Mouse (Mus musculus): ENCODE results near the gene Vmn1r188.
A peak's percentile ranks its signal among the peaks of the same experiment; 100 is the strongest.
"Not testable (repeated sequence)": the region's sequence is repeated elsewhere in the genome, so short reads cannot be mapped to it uniquely, and the experiment has no call there.

Vmn1r188 gene

DNA sequence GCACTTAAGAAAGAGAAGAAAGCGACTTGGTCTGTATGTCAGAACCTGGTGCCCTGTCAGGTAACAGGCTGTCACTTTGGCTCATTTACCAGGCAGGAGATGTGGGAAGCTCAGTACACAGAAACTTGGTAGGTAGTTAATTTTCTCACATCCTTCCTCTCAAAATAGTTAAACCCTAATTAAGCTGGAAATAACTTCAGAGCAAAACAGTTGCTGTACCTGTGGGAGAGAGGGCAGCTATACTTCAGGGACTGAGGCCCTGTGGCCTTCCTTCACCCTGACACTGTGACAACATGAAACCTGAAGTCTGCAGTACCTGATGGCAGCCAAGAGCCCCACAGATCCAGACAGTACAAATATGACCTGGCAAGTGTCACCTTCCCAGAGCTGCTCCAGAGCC lies at the start of gene Vmn1r188:
Gene Vmn1r188, plus strand, starts transcription at position 301 of the 400 bp plus-strand sequence.
- DNase-seq: not testable (repeated sequence)

DNA sequence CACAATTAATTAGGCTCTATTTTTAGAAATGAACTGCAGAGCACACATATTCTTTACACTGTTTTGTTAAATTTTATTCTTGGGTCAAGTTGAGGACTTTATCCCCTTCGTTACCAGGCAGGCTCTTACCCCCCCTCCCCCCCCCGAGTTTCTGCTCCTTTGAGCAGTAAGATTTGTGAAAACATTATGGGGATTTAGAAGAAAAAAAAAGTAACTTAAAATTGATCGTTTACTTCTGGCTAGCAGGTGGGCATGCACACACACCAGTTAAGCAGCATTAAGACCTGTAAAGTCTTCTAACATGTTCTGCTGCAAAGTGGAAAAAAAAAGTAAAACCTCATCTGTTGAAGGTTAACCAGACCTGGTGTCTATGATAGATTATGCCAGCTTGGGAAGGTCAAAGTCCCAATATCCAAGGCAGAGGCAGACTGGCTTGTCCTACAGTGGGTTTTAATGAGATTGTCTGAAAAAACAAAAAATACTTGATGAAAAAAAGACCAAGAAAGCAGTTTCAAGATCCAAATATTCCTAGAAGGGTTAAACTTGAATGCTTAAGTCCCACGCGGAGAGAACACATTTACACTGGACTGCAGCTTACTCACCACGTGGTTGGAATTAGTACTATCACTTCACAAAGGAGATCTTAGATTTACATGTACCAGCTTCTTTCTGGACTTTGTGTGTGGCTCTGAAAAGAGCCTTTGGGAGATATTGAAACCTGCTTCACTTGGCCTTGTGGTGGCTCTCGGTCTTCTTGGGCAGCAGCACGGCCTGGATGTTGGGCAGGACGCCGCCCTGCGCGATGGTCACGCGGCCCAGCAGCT lies 49.6 kb upstream of the Vmn1r188 start:
- DNase-seq: no peak

DNA sequence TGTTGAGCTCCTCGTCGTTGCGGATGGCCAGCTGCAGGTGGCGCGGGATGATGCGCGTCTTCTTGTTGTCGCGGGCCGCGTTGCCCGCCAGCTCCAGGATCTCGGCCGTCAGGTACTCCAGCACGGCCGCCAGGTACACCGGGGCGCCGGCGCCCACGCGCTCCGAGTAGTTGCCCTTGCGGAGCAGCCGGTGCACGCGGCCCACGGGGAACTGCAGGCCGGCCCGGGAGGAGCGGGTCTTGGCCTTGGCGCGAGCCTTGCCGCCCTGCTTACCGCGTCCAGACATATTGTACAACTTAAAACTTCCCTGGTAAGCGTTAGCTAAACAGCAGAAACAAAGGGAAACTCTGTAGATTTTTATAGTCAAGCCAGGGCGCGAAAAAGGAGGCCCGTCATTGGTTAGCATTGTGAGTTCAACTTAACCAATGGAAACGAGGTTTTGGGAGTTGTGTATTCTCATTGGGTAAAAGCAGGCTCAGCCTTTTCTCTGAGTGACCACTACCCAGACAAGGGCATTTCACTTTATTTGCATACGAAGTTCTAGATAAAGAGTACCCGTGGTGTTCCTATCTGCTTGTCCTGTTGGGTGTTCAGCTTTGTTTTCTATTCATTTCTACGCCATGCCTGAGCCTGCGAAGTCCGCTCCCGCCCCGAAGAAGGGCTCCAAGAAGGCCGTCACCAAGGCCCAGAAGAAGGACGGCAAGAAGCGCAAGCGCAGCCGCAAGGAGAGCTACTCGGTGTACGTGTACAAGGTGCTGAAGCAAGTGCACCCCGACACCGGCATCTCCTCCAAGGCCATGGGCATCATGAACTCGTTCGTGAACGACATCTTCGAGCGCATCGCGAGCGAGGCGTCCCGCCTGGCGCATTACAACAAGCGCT lies 48.7 kb upstream of the Vmn1r188 start, which contains the start of the genes Hist1h2ah and Hist1h2bk:
Gene Hist1h2ah, minus strand, starts transcription at position 302 of the 882 bp plus-strand sequence.
Gene Hist1h2bk, plus strand, starts transcription at position 604 of the 882 bp plus-strand sequence.
- peak; percentile 68 to 81 for DNase-seq

DNA sequence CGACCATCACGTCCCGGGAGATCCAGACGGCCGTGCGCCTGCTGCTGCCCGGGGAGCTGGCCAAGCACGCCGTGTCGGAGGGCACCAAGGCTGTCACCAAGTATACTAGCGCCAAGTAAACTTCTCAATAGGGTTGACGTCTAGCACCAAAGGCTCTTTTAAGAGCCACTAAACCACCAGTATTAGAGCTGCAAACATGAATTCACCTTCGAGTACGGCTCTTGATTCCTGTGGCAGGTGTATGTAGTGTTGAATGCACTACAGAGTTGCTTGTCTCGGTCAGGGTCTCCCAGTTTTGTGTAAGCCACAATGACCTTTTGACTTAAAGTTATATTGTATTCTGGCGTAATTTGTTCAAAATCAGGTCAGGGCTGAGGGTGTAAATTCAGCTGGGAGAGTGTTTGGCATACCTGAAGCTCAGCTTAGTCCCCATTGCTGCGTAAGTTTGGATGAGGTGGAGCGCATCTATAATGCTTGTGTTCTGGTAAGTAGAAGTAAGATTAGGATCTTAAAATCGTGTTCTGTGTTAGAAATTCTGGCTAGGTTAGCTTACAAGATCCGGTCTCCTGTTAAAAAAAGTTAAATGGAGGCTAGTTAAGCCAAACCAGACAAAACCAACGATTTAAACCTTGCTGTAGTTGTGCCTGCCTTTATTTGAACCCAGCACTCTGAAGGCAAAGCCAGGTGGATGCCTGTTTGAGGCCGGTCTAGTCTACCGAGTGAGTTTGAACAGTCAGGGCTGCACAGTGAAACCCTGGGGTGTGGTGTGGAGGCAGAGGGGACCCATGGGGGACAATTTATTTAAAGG lies 47.9 kb upstream of the Vmn1r188 start:
- DNase-seq: no peak

DNA sequence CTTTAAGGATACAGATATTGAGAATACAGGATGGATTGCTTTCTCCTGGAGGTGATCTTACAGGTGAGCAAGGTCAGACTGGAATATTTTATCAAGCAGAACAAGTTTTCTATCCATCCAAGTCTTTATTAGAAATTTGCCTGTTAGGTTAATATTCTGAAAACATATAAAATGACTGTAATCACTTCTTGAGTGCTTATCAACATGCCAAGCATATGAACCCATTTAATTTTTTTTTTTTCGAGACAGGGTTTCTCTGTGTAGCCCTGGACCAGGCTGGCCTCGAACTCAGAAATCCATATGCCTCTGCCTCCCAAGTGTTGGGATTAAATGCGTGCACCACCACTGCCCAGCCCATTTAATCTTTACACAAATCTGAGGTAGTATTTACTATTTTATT lies 47.3 kb upstream of the Vmn1r188 start:
- no peak for DNase-seq

DNA sequence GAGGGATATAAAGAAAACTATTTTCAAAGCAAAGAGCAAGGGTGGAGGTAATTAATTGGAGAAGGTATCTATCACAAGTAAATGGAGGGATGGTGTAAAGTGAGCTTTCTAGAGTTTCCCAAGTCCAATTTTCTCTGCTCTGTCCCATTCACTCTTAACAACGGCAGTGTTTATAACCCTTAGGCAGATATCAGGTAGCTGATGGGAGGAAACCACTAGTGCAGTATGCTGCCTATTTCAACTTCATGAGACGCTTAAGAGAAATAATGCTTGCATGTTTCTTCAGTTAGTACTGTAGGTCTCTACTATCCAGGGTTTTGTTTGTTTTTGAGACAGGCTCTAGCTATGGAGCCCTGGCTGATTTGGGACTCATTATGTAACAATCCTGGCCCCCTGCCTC lies 46.8 kb upstream of the Vmn1r188 start:
- DNase-seq: no peak

DNA sequence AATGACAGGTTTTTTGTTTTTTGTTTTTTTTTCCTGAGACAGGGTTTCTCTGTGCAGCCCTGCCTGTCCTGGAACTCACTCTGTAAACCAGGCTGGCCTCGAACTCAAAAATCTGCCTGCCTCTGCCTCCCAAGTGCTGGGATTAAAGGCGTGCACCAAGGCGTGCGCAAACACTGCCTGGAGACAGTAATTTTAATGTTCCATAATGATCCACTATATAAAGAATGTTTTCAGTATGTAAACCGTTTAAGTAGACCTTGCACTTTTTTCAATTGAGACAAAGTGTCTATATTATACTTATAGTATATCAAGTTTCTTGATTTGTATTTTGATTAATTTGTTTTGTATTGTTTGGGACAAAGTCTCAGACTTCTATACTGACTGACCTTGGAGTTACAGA lies 44.9 kb upstream of the Vmn1r188 start:
- DNase-seq: no peak

DNA sequence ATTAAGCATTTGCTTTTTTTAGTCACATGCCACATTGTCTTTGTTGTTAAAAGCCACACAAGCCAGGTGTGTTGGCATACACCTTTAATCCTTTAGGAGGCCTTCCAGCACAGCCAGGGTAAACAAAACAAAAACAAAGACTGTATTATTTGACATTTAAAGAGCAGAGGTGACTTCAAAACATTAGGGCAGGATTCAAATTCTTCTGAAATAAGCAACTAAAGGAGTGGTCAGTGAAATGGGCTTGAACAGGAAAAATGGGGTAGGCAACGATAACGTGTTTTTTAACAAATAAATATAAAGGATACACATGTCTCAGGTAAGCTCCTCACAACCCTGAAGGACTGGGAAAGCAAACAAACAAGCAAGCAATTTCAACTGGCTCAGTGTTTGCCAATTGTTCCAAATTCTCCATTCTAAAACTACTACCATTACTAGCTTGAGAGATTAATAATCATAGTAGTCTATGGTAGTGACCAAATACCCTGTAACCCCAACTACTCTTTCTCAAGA lies 44.2 kb upstream of the Vmn1r188 start:
- no peak for DNase-seq

DNA sequence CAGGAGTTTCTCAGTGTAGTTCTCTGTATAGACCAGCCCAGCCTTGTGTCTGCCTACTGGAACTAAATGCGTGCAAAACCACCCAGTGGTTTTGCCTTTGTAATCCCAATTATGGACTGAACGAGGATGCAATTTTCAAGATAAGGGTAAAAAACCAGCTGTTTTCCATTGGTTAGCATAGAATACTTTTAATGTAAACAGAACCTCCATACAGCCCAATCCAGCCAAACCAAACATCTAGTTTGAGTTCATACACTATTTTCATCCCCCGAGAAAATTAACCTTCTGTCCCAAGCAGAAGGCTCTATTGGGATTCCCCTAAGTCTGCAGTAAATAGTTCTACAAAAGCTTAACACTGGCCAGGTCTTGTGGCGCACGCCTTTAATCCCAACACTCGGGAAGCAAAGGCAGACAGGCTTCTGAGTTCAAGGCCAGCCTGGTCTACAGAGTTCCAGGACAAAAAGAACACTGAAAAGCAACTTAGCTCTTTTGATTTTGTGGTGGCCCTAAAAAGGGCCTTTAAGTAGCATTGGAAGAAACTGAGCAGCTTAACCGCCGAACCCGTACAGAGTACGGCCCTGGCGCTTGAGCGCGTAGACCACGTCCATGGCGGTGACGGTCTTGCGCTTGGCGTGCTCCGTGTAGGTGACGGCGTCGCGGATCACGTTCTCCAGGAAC lies 43.6 kb upstream of the Vmn1r188 start:
- peak in 1 of 2 experiments; percentile 14 for DNase-seq

DNA sequence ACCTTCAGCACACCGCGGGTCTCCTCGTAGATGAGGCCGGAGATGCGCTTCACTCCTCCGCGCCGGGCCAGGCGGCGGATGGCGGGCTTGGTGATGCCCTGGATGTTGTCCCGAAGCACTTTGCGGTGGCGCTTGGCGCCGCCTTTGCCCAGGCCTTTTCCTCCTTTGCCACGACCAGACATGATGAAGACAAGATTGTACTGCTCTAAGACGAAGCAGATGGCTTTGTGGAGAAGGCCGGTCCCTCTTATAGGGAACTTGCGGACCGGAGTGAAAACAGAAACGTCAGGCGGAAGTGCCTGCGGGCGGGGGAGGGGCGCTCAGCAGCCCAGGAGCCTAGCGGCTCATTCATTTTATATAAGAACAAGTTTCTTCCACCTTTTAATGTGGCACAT lies 43.1 kb upstream of the Vmn1r188 start, which contains the start of gene Hist1h4i:
Gene Hist1h4i, minus strand, starts transcription at position 221 of the 395 bp plus-strand sequence.
- peak; percentile 96 to 99 for DNase-seq

DNA sequence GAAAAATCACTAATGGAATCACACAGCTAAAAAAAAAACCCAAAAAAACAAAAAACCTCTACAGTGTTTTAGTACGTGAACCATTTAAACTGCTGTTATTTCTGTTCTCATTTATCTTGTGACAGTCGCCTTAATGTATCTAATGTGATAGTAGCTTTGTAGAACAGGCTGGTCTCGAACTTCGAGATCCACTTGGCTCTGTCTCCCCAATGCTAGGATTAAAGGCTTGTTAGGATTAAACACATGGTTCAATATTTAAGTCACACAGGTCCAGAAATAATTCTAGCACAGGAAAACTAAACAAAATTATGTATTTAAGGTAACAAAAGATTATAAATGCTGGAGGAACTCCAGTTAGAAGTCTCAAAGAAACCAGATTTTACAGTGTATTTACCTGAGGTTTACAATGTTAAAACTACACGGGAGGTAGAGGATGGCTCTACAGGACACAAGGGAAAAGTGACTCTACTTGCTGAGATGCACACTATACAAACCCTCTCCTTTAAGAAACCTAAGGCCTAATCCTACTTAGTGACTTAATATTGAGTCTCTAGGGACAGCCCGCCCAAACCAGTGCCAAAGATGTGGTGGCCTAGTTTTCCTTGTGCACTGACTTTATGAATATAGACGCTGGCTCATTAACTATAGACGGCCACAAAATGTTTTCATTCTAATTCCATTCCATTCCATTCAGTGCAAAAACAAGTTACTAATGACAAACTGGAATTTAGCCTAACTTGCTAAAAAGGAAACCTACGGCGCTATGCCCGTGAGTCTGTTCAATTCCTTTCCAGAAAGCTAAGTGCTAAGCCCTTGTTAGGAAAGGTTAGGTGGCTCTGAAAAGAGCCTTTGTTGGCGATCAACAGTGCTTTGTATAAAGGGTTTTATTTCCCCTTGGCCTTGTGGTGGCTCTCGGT lies 42.3 kb upstream of the Vmn1r188 start:
- DNase-seq: no peak

DNA sequence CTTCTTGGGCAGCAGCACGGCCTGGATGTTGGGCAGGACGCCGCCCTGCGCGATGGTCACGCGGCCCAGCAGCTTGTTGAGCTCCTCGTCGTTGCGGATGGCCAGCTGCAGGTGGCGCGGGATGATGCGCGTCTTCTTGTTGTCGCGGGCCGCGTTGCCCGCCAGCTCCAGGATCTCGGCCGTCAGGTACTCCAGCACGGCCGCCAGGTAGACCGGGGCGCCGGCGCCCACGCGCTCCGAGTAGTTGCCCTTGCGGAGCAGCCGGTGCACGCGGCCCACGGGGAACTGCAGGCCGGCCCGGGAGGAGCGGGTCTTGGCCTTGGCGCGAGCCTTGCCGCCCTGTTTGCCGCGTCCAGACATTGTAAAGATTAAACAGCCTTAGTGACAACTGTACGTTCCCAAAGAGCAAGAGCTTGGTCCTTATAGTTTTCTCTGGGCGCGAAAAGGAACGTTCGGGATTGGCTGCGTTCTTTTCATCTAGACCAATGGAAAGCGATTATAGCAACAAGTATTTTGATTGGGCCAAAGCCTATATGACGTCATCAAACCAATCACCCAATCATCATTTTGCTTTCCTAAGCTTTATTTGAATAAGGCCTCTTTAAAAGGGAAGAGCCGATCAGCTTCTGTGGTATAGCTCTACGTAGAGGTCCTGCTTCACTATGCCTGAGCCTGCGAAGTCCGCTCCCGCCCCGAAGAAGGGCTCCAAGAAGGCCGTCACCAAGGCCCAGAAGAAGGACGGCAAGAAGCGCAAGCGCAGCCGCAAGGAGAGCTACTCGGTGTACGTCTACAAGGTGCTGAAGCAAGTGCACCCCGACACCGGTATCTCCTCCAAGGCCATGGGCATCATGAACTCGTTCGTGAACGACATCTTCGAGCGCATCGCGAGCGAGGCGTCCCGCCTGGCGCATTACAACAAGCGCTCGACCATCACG lies 41.4 kb upstream of the Vmn1r188 start, which contains the start of the genes Hist1h2ag and Hist1h2bj:
Gene Hist1h2ag, minus strand, starts transcription at position 377 of the 935 bp plus-strand sequence.
Gene Hist1h2bj, plus strand, starts transcription at position 647 of the 935 bp plus-strand sequence.
- DNase-seq: peak; percentile 75 to 92

DNA sequence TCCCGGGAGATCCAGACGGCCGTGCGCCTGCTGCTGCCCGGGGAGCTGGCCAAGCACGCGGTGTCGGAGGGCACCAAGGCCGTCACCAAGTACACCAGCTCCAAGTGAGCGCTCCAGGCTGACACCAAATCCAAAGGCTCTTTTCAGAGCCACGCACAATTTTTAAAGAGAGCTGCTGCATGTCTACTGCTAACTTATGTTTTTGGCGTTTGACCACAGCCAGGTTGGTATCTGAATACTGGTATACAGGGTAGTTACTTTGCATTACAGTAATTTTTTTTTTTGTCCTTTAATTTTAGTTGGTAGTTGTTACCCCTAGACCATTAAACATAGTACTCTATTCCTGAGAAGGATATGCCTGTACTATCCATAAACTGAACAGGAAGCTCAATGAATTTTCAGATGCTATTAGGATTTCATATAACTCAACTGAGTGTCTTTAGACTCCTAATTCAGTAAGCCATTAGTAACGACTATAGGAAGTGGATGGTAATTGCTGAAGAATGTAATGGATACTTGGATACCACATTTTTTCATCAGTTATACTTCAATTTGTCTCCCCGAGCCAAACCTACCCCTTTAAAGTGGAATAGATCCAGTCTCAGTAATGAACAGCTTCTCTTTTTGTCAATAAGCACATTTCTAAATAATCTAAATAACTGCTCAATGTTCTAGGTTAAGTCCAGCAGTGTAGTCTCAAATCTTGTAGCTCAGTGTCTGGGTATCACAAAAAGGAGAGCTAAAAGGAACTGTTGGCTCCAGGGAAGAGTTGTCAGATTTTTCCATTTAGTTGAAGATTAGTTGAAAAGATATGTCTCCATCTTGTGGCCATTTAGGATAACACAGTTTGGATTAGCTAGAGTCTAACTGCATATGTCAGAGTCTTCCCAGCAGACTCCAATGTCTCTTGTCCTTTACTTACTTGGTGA lies 40.5 kb upstream of the Vmn1r188 start:
- peak in 1 of 2 experiments; percentile 13 for DNase-seq

DNA sequence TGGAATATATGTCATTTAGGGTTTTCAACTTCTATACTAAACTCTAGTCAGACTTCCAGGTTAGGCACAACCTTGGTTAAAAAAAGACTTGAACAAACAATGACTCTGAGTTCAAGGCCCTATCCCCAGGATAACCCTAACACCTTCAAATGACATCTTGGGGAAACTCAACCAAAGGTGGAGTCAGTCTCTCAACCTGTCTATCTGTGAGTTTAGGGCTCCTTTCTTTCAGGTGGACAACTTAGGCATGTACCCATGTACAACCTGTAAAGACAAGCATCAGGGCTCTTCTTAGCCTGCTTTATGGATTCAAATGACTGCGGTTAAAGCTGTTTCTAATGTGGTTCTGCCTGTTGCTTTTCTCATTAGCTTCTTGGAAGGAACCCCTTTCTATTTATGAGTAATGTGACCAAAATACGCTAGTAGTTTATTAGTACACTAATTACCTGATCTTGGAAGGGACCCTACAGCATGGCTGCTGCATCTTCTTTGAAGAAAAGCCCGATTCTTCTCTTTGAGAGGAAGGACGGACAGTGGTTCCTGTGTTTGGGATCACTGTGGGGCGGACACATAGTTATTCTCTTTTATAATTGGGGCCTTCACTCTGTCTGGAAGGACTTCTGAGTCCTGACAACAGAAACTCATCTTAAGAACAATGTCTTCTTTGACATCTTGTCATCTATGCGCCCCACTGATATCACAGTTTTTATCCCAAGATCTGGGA lies 39.6 kb upstream of the Vmn1r188 start:
- no peak for DNase-seq

DNA sequence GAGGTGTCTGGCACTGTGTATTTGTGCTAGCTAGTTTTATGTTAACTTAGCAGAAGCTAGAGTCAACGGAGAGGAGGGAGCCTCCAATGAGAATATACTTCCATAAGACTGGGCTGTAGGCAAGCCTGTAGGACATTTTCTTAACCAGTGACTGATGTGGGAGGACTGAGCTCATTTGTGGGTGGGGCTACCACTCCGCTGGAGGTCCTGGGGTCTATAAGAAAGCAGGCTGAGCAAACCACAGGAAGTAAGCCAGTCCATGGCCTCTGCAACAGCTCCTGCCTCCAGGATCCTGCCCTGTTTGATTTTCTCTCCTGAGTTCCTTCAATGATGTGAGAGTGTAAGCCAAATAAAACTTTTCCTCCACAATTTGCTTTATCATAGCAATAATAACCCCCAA lies 38.9 kb upstream of the Vmn1r188 start:
- no peak for DNase-seq

DNA sequence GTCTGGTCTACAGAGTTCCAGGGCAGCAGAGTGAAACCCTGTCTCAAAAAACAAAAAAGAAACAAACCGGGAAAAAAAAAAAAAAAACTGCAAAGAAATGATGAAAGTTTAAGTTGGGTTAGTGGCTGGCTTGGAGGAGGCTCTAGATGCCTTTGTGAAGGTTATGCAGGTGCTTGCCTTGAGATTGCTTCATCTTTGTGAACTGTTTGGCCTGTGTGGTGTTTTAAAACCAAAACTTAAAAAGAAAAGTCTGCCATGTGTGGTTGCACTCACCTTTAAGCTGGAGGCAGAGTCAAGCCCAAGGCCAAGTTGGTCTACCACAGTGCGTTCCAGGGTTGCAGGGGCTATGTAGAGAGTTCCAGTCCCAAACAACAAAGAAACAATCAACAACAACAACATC lies 35.2 kb upstream of the Vmn1r188 start:
- DNase-seq: no peak

DNA sequence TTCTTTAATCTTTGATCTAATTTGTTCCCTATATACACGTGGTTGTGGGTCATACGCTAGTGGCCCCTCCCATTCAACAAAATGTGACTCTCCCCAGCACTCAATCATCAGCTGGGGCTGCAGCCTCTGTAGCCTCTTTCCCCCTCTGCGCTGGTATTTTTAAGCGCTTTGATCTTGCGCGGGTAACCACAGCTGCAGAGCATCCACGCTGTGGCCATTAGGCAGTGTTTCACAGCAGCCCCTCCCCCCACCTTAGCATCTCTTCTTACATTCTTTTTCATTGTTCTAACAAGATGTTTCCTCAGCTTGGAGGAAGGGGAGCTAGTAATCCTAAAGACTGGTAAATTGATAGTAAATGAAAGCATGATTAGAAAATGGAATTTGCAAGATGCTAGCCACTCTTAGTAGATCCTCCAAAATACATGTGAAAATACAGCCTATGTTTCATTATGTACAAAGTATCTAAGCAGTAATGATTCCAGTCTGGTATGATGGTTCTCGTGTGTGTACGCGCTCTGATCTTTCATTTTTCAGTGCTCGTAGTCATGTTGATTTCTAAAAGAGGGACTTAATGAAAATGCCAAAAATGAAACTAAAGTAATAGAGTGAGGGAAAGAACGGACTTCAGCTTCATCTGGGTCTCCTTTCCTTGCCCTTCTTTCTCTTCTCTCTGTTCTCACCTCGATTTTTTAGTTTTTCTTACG lies 34.4 kb upstream of the Vmn1r188 start:
- no peak for DNase-seq

Measured in cerebellum, postnatal 36 days (tissue).